Comparison of ENCODE assay signal across 8 mouse cellular contexts in genomic region chr4:116073146-116073545, GRCm38 (mm10). TPM values are rescaled to one million over a fixed set of nuclear protein-coding genes. Genes with fewer than 3 reads are reported as not detected.
DNase-seq lines count a peak whose midpoint lies in the region; ATAC-seq and TF ChIP-seq lines count a peak whose summit lies in the region.

No protein-coding gene starts in this region.

- TF ChIP-seq POLR2A in myocyte (IDR thresholded peaks at IDR 0.05; ENCODE audit: insufficient read length, low read depth): no peak

- H3K4me3 ChIP-seq in hindbrain, embryonic 15.5 days: no peak overlapping the region
- peak overlapping the region; percentile 71 for H3K4me3 ChIP-seq in myocyte

- H3K4me2 ChIP-seq in hindbrain, embryonic 15.5 days: peak overlapping the region; percentile 91
- peak overlapping the region; percentile 94 for H3K4me2 ChIP-seq in myocyte (ENCODE audit: low read depth)

- H3K27ac ChIP-seq in hindbrain, embryonic 15.5 days (replicated peaks): no peak overlapping the region

- no peaks in the 10 kb centered on the region for H3K9me3 ChIP-seq in hindbrain, embryonic 15.5 days

- peaks cover 73% of the 10 kb centered on the region for H3K79me2 ChIP-seq in myocyte (ENCODE audit: control insufficient read depth, insufficient read depth)

- peaks cover 21% of the 10 kb centered on the region for H3K36me3 ChIP-seq in hindbrain, embryonic 15.5 days
- peaks cover 18% of the 10 kb centered on the region for H3K36me3 ChIP-seq in myocyte (ENCODE audit: control insufficient read depth, insufficient read depth)

- no peak overlapping the region for H3K9ac ChIP-seq in hindbrain, embryonic 15.5 days

- ATAC-seq in hindbrain, embryonic 15.5 days (ENCODE audit: low FRiP score, low read depth): no peak
- no peak for ATAC-seq in erythroid progenitor cell, adult 5-6 weeks (replicated peaks; ENCODE audit: low FRiP score, poor library complexity, severe bottlenecking)

- no peak overlapping the region for H3ac ChIP-seq in myocyte (ENCODE audit: control insufficient read depth, insufficient read length)

- 55% methylated on average over 4 of the region's 4 CpGs for WGBS in hindbrain, embryonic 15.5 days

- DNase-seq in kidney, adult 9 months: peak; percentile 36
- DNase-seq in kidney, adult 11 months: no peak
- peak; percentile 66 for DNase-seq in adipocyte (ENCODE audit: low spot score)
- no peak for DNase-seq in frontal cortex, postnatal 14 days (ENCODE audit: low spot score in 2 of 2)
- no peak for DNase-seq in cerebellum, adult 8-10 months

- H3K4me1 ChIP-seq in hindbrain, embryonic 15.5 days (replicated peaks): peaks cover 38% of the 10 kb centered on the region

- H3K27me3 ChIP-seq in hindbrain, embryonic 15.5 days: no peaks in the 10 kb centered on the region
- H3K27me3 ChIP-seq in myocyte (ENCODE audit: control insufficient read depth, insufficient read depth, insufficient read length): no peaks in the 10 kb centered on the region

TF ChIP-seq in myocyte, 11 proteins besides CTCF, POLR2A, EP300 and RAD21:
- TF ChIP-seq E2F4 (IDR thresholded peaks at IDR 0.05; ENCODE audit: insufficient read depth) (no peak), REST (IDR thresholded peaks at IDR 0.05; ENCODE audit: insufficient read depth, insufficient read length) (no peak), USF1 (IDR thresholded peaks at IDR 0.05; ENCODE audit: low read depth) (no peak), SRF (IDR thresholded peaks at IDR 0.05; ENCODE audit: control insufficient read depth, insufficient read length, low read depth) (no peak), CEBPB (IDR thresholded peaks at IDR 0.05; ENCODE audit: insufficient read depth, poor library complexity, severe bottlenecking) (no peak), MYOD1 (IDR thresholded peaks at IDR 0.05; ENCODE audit: control insufficient read depth in 1 of 3, insufficient read length in 2 of 3, low read depth in 2 of 3) (no peak), TCF3 (IDR thresholded peaks at IDR 0.05; ENCODE audit: insufficient read length, low read depth) (no peak), TCF12 (IDR thresholded peaks at IDR 0.05; ENCODE audit: insufficient read depth, poor library complexity, severe bottlenecking) (no peak), POLR2AphosphoS2 (IDR thresholded peaks at IDR 0.05; ENCODE audit: insufficient read length, low read depth) (no peak), MYOG (IDR thresholded peaks at IDR 0.05; ENCODE audit: control insufficient read depth in 1 of 3, insufficient read depth in 1 of 3, insufficient read length in 2 of 3, low read depth in 2 of 3) (no peak), MAX (IDR thresholded peaks at IDR 0.05; ENCODE audit: low read depth) (no peak)

RNA-seq across cellular contexts. Expression of gene Uqcrh, which starts 1.7 kb away (rescaled TPM):
- 459 and 497 TPM in 2 replicates for polyA plus RNA-seq in hindbrain, embryonic 15.5 days (2015; fragmentation: Nextera tagmentation; extraction: Ambion mirVana)
- 835 TPM for polyA plus RNA-seq in myocyte (2012; fragmentation: generic; extraction: Trizol)
- total RNA-seq in erythroid progenitor cell, adult 5-6 weeks (2015; ENCODE audit: low replicate concordance): 302 and 380 TPM in 2 replicates
- 113 and 237 TPM in 2 replicates for total RNA-seq in erythroid progenitor cell, adult 5-6 weeks (2017; ENCODE audit: low replicate concordance)

RNA-seq across cellular contexts. Expression of gene Lrrc41, which starts 1.9 kb away (rescaled TPM):
- polyA plus RNA-seq in hindbrain, embryonic 15.5 days (2015; fragmentation: Nextera tagmentation; extraction: Ambion mirVana): 74.3 and 77.3 TPM in 2 replicates
- 36.1 TPM for polyA plus RNA-seq in myocyte (2012; fragmentation: generic; extraction: Trizol)
- 8.3 and 9.2 TPM in 2 replicates for total RNA-seq in erythroid progenitor cell, adult 5-6 weeks (2015; ENCODE audit: low replicate concordance)
- total RNA-seq in erythroid progenitor cell, adult 5-6 weeks (2017; ENCODE audit: low replicate concordance): 5.4 and 11.9 TPM in 2 replicates

RNA-seq across cellular contexts. Expression of gene Nsun4, which starts 19.5 kb away (rescaled TPM):
- polyA plus RNA-seq in hindbrain, embryonic 15.5 days (2015; fragmentation: Nextera tagmentation; extraction: Ambion mirVana): 12.3 and 12.5 TPM in 2 replicates
- 23.7 TPM for polyA plus RNA-seq in myocyte (2012; fragmentation: generic; extraction: Trizol)
- total RNA-seq in erythroid progenitor cell, adult 5-6 weeks (2015; ENCODE audit: low replicate concordance): 0.84 and 3.6 TPM in 2 replicates
- total RNA-seq in erythroid progenitor cell, adult 5-6 weeks (2017; ENCODE audit: low replicate concordance): 1.4 and 2.1 TPM in 2 replicates

RNA-seq across cellular contexts. Expression of gene Rad54l, which starts 50.3 kb away (rescaled TPM):
- polyA plus RNA-seq in hindbrain, embryonic 15.5 days (2015; fragmentation: Nextera tagmentation; extraction: Ambion mirVana): 9.9 and 10.7 TPM in 2 replicates
- polyA plus RNA-seq in myocyte (2012; fragmentation: generic; extraction: Trizol): 2.2 TPM
- total RNA-seq in erythroid progenitor cell, adult 5-6 weeks (2015; ENCODE audit: low replicate concordance): 40.2 and 41.8 TPM in 2 replicates
- 25.8 and 51.3 TPM in 2 replicates for total RNA-seq in erythroid progenitor cell, adult 5-6 weeks (2017; ENCODE audit: low replicate concordance)

RNA-seq across cellular contexts. Expression of gene Pomgnt1, which starts 50.5 kb away (rescaled TPM):
- 69.5 and 69.9 TPM in 2 replicates for polyA plus RNA-seq in hindbrain, embryonic 15.5 days (2015; fragmentation: Nextera tagmentation; extraction: Ambion mirVana)
- 75.9 TPM for polyA plus RNA-seq in myocyte (2012; fragmentation: generic; extraction: Trizol)
- total RNA-seq in erythroid progenitor cell, adult 5-6 weeks (2015; ENCODE audit: low replicate concordance): 1.4 TPM in 1 of 2 replicates, not detected in the other
- 1.0 and 2.6 TPM in 2 replicates for total RNA-seq in erythroid progenitor cell, adult 5-6 weeks (2017; ENCODE audit: low replicate concordance)

Comparison
In these comparisons a context has a peak if more than half of its experiments do, and no peak if none do; other contexts are left out.
1. DNase-seq: peak in kidney, adult 9 months (single experiment) and adipocyte (single experiment); none in kidney, adult 11 months (single experiment), frontal cortex, postnatal 14 days (0 of 2) and cerebellum, adult 8-10 months (single experiment).